Mouse (Mus musculus) MEL (cell line): ENCODE results near the gene Olfr476. TPM values are rescaled to one million over a fixed set of nuclear protein-coding genes. Genes with fewer than 3 reads are reported as not detected.
"Not testable (repeated sequence)": the region's sequence is repeated elsewhere in the genome, so short reads cannot be mapped to it uniquely, and the experiment has no call there.

Experiments
- DNase-seq: peaks from one replicate; pipeline ENCODE4 v3.0.0; 2011; ENCODE audit warnings: low read depth, low spot score
- H3K27ac ChIP-seq: 2 replicates; pipeline ENCODE4 v1.5.1; 2012; ENCODE audit warnings: low read depth, mild to moderate bottlenecking, control low read depth, low read length, moderate library complexity; ENCODE audit not compliant: control insufficient read depth
- H3K27me3 ChIP-seq, 2 experiments: fragments of 150-350 bp in 1 of 2; sonication (generic) in 1 of 2; 2 replicates each; pipeline ENCODE4 v1.6.1; 2012; ENCODE audit warnings: low read length in 2 of 2, mild to moderate bottlenecking in 2 of 2, improper control_type of control experiment in 1 of 2, moderate library complexity in 1 of 2; ENCODE audit not compliant: insufficient read depth in 2 of 2, control insufficient read depth in 1 of 2
- H3K36me3 ChIP-seq, 2 experiments: 2 replicates each; pipeline ENCODE4 v1.6.1; 2012 to 2014; ENCODE audit warnings: low read length in 2 of 2, improper control_type of control experiment in 1 of 2, inconsistent platforms in 1 of 2, mild to moderate bottlenecking in 1 of 2; ENCODE audit not compliant: insufficient read depth in 2 of 2, control insufficient read depth in 1 of 2
- H3K4me1 ChIP-seq, 2 experiments: fragments of 150-350 bp in 1 of 2; sonication (generic) in 1 of 2; 2 replicates each; pipeline ENCODE4 v1.6.1; 2012; ENCODE audit warnings: low read length in 2 of 2, improper control_type of control experiment in 1 of 2, mild to moderate bottlenecking in 1 of 2; ENCODE audit not compliant: insufficient read depth in 2 of 2, control insufficient read depth in 1 of 2
- H3K4me3 ChIP-seq, 2 experiments: fragments of 150-350 bp in 1 of 2; sonication (generic) in 1 of 2; 2 replicates each; pipeline ENCODE4 v1.5.1; 2012; ENCODE audit warnings: low read depth in 2 of 2, low read length in 2 of 2, mild to moderate bottlenecking in 2 of 2, moderate library complexity in 2 of 2, control low read depth in 1 of 2, improper control_type of control experiment in 1 of 2; ENCODE audit not compliant: control insufficient read depth in 1 of 2, insufficient read depth in 1 of 2
- H3K79me2 ChIP-seq: 2 replicates; pipeline ENCODE4 v1.6.1; 2012; ENCODE audit warnings: mild to moderate bottlenecking, low read length, moderate library complexity; ENCODE audit not compliant: control insufficient read depth, poor library complexity, insufficient read depth
- H3K9ac ChIP-seq: 2 replicates; pipeline ENCODE4 v1.6.1; 2012; ENCODE audit warnings: low read depth, mild to moderate bottlenecking, control low read depth, low read length, moderate library complexity; ENCODE audit not compliant: control insufficient read depth, poor library complexity, severe bottlenecking
- H3K9me3 ChIP-seq: fragments of 150-350 bp; sonication (generic); replicated peaks from 2 replicates; pipeline ENCODE4 v1.6.1; 2012; ENCODE audit warnings: mild to moderate bottlenecking, low read length, improper control_type of control experiment, moderate library complexity; ENCODE audit not compliant: insufficient read depth
- BHLHE40 ChIP-seq: IDR thresholded peaks from 2 replicates; pipeline ENCODE4 v1.6.1; 2012; ENCODE audit warnings: low read depth, mild to moderate bottlenecking, inconsistent platforms, low read length, improper control_type of control experiment, borderline replicate concordance
- CHD2 ChIP-seq: IDR thresholded peaks from 2 replicates; pipeline ENCODE4 v1.6.1; 2011; ENCODE audit warnings: low read length, improper control_type of control experiment
- CTCF ChIP-seq, 3 experiments: IDR thresholded peaks in 2 of 3; conservative IDR thresholded peaks in 1 of 3; 2 replicates each; pipeline ENCODE4 v1.5.1; 2011 to 2012; ENCODE audit warnings: low read length in 3 of 3, low read depth in 2 of 3, mild to moderate bottlenecking in 2 of 3, improper control_type of control experiment in 1 of 3, inconsistent platforms in 1 of 3, mixed read lengths in 1 of 3, moderate library complexity in 1 of 3; ENCODE audit not compliant: control insufficient read depth in 1 of 3, insufficient read depth in 1 of 3, poor library complexity in 1 of 3, severe bottlenecking in 1 of 3
- E2F4 ChIP-seq: IDR thresholded peaks from 2 replicates; pipeline ENCODE4 v1.6.1; 2011; ENCODE audit warnings: low read depth, low read length, improper control_type of control experiment, borderline replicate concordance
- ELF1 ChIP-seq: IDR thresholded peaks from 2 replicates; pipeline ENCODE4 v1.6.1; 2014; ENCODE audit warnings: low read depth, mild to moderate bottlenecking, inconsistent platforms, low read length, improper control_type of control experiment, moderate library complexity
- EP300 ChIP-seq, 2 experiments: IDR thresholded peaks; 2 replicates each; pipeline ENCODE4 v1.6.1; 2011; ENCODE audit warnings: improper control_type of control experiment in 2 of 2, low read length in 2 of 2, low read depth in 1 of 2, mild to moderate bottlenecking in 1 of 2
- GABPA ChIP-seq: IDR thresholded peaks from 2 replicates; pipeline ENCODE4 v1.6.1; 2012; ENCODE audit warnings: low read depth, mild to moderate bottlenecking, inconsistent platforms, low read length, improper control_type of control experiment, moderate library complexity
- GATA1 ChIP-seq: IDR thresholded peaks from 2 replicates; pipeline ENCODE4 v1.6.1; 2011; ENCODE audit warnings: low read depth, low read length, improper control_type of control experiment
- HCFC1 ChIP-seq: IDR thresholded peaks from 2 replicates; pipeline ENCODE4 v1.6.1; 2012; ENCODE audit warnings: low read depth, mild to moderate bottlenecking, inconsistent platforms, low read length, improper control_type of control experiment, moderate library complexity
- KAT2A ChIP-seq: conservative IDR thresholded peaks from 2 replicates; pipeline ENCODE4 v1.6.1; 2012; ENCODE audit warnings: low read depth, low read length, improper control_type of control experiment, inconsistent platforms
- MAFK ChIP-seq: IDR thresholded peaks from 2 replicates; pipeline ENCODE4 v1.6.1; 2011; ENCODE audit warnings: low read depth, mild to moderate bottlenecking, low read length, improper control_type of control experiment, borderline replicate concordance
- MAX ChIP-seq: IDR thresholded peaks from 2 replicates; pipeline ENCODE4 v1.6.1; 2011; ENCODE audit warnings: low read length, improper control_type of control experiment
- MAZ ChIP-seq: IDR thresholded peaks from 2 replicates; pipeline ENCODE4 v1.6.1; 2012; ENCODE audit warnings: low read depth, mild to moderate bottlenecking, inconsistent platforms, low read length, improper control_type of control experiment
- MEF2A ChIP-seq: IDR thresholded peaks from 2 replicates; pipeline ENCODE4 v1.6.1; 2014; ENCODE audit warnings: low read depth, mild to moderate bottlenecking, inconsistent platforms, low read length, improper control_type of control experiment; ENCODE audit not compliant: poor library complexity, insufficient replicate concordance, severe bottlenecking; ENCODE audit errors: extremely low read depth
- MYB ChIP-seq: IDR thresholded peaks from 2 replicates; pipeline ENCODE4 v1.6.1; 2011; ENCODE audit warnings: mild to moderate bottlenecking, low read depth, low read length, improper control_type of control experiment
- MYC ChIP-seq: IDR thresholded peaks from 2 replicates; pipeline ENCODE4 v1.6.1; 2011; ENCODE audit warnings: low read depth, mild to moderate bottlenecking, low read length, improper control_type of control experiment, moderate library complexity
- NELFE ChIP-seq: IDR thresholded peaks from 2 replicates; pipeline ENCODE4 v1.6.1; 2011; ENCODE audit warnings: low read depth, low read length, improper control_type of control experiment
- POLR2A ChIP-seq, 2 experiments: IDR thresholded peaks; 2 replicates each; pipeline ENCODE4 v1.6.1; 2011 to 2012; ENCODE audit warnings: low read length in 2 of 2, mild to moderate bottlenecking in 2 of 2, control low read depth in 1 of 2, improper control_type of control experiment in 1 of 2, low read depth in 1 of 2, moderate library complexity in 1 of 2; ENCODE audit not compliant: control insufficient read depth in 1 of 2, insufficient read depth in 1 of 2, poor library complexity in 1 of 2
- RCOR1 ChIP-seq: IDR thresholded peaks from 2 replicates; pipeline ENCODE4 v1.6.1; 2012; ENCODE audit warnings: low read depth, mild to moderate bottlenecking, inconsistent platforms, low read length, improper control_type of control experiment
- SMC3 ChIP-seq: IDR thresholded peaks from 2 replicates; pipeline ENCODE4 v1.6.1; 2011; ENCODE audit warnings: low read depth, low read length, improper control_type of control experiment
- UBTF ChIP-seq: IDR thresholded peaks from 2 replicates; pipeline ENCODE4 v1.6.1; 2012; ENCODE audit warnings: low read depth, mild to moderate bottlenecking, inconsistent platforms, low read length, improper control_type of control experiment, moderate library complexity, borderline replicate concordance; ENCODE audit not compliant: insufficient read depth
- USF1 ChIP-seq: IDR thresholded peaks from 2 replicates; pipeline ENCODE4 v1.6.1; 2014; ENCODE audit warnings: low read depth, mild to moderate bottlenecking, inconsistent platforms, low read length, improper control_type of control experiment, moderate library complexity
- ZC3H11A ChIP-seq: IDR thresholded peaks from 2 replicates; pipeline ENCODE4 v1.6.1; 2012; ENCODE audit warnings: low read depth, mild to moderate bottlenecking, inconsistent platforms, low read length, improper control_type of control experiment
- ZKSCAN1 ChIP-seq: IDR thresholded peaks from 2 replicates; pipeline ENCODE4 v1.6.1; 2012; ENCODE audit warnings: low read depth, mild to moderate bottlenecking, inconsistent platforms, low read length, improper control_type of control experiment, moderate library complexity
- ZNF384 ChIP-seq: IDR thresholded peaks from 2 replicates; pipeline ENCODE4 v1.6.1; 2012; ENCODE audit warnings: low read depth, mild to moderate bottlenecking, inconsistent platforms, low read length, improper control_type of control experiment
- polyA plus RNA-seq, 2 experiments: library from polyadenylated mRNA; stranded (reverse) in 1 of 2; unstranded in 1 of 2; fragments of >175 nt in 1 of 2; fragments of >200 nt in 1 of 2; gene quantifications; 2 replicates each; pipeline versions ENCODE4 v1.2.1 to v1.2.4; 2012; ENCODE audit warnings: low replicate concordance in 2 of 2, low read depth in 1 of 2; ENCODE audit not compliant: insufficient read length in 2 of 2, insufficient read depth in 1 of 2, missing spikeins in 1 of 2
- total RNA-seq: library from RNA; depleted of rRNA; stranded (reverse); fragments of 300-350 nt; gene quantifications from 2 replicates; pipeline ENCODE4 v1.2.3, GENCODE M21; 2012; rRNA removed

The Olfr476 gene
- total RNA-seq (not detected in 2 replicates), polyA plus RNA-seq (not detected)

DNA sequence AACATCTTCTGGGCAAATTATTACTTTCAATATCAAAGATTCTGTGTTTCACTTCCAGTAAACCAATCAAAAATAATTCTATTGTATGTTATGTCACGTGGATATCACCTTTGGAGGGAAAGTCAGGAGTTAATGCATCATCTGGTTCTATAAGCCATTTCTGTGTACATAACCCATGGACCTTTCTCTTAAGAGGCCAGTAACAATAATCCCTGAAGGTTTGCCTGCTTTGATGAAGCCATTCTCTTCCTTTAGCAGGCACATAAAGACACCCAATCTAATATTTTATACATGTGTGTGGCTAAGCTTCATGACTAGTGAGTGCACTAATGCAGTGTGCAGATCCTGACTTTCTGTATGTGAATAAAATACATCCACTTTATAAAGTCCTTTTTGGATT, at the start of gene Olfr476:
Gene Olfr476 (plus strand): TSS at position 301 of the 400 bp plus-strand sequence.
- Histone ChIP-seq H3K79me2 (no peaks in the 10 kb centered on the region), H3K4me1 (no peaks in the 10 kb centered on the region), H3K27me3 (no peaks in the 10 kb centered on the region), H3K4me3 (no peak within 1 kb of the TSS), H3K36me3 (no peaks in the 10 kb centered on the region), H3K27ac (no peak within 1 kb of the TSS), H3K9ac (no peak within 1 kb of the TSS), H3K9me3 (no peaks in the 10 kb centered on the region)
- TF ChIP-seq RCOR1 (no peak), ZKSCAN1 (no peak), MEF2A (no peak), BHLHE40 (no peak), ZNF384 (no peak), SMC3 (no peak), MYB (no peak), ZC3H11A (no peak), MAFK (no peak), USF1 (no peak), NELFE (no peak), UBTF (no peak), EP300 (IDR thresholded peaks at IDR 0.05; ENCODE audit: low read depth in 1 of 2, low read length in 2 of 2) (no peak), CHD2 (no peak), MYC (no peak)
- DNase-seq = no peak

GRCm38 (mm10) chr7:107930146-107930545, 34.5 kb upstream of the Olfr476 start, which contains the start of gene Olfr473:
Gene Olfr473 (plus strand): TSS chr7:107930446.
- Histone ChIP-seq H3K36me3 (no peaks in the 10 kb centered on the region), H3K4me3 (no peak within 1 kb of the TSS), H3K27ac (no peak within 1 kb of the TSS), H3K27me3 (no peaks in the 10 kb centered on the region), H3K9me3 (no peaks in the 10 kb centered on the region), H3K9ac (no peak within 1 kb of the TSS), H3K4me1 (no peaks in the 10 kb centered on the region), H3K79me2 (no peaks in the 10 kb centered on the region)
- no peak for DNase-seq
- no peak for TF ChIP-seq POLR2A (IDR thresholded peaks at IDR 0.05; ENCODE audit: control insufficient read depth in 1 of 2, insufficient read depth in 1 of 2, low read depth in 1 of 2, low read length in 2 of 2, poor library complexity in 1 of 2)
- no peak for TF ChIP-seq HCFC1
- TF ChIP-seq KAT2A = no peak
- no peak for TF ChIP-seq USF1
- TF ChIP-seq MAX = no peak
- TF ChIP-seq MYC = no peak
- TF ChIP-seq ELF1 = no peak
- no peak for TF ChIP-seq GABPA
- TF ChIP-seq CHD2 = no peak
- TF ChIP-seq GATA1 = no peak
- TF ChIP-seq UBTF = no peak
- TF ChIP-seq SMC3 = no peak
- TF ChIP-seq E2F4 = no peak
- no peak for TF ChIP-seq MAZ
- no peak for TF ChIP-seq CTCF (IDR thresholded peaks at IDR 0.05 in 2 of 3, conservative IDR thresholded peaks at IDR 0.05 in 1 of 3; ENCODE audit: control insufficient read depth in 1 of 3, insufficient read depth in 1 of 3, low read depth in 2 of 3, low read length in 3 of 3, poor library complexity in 1 of 3, severe bottlenecking in 1 of 3)
- no peak for TF ChIP-seq NELFE
- no peak for TF ChIP-seq EP300 (IDR thresholded peaks at IDR 0.05; ENCODE audit: low read depth in 1 of 2, low read length in 2 of 2)

- DNase-seq, H3K27ac ChIP-seq, H3K79me2 ChIP-seq, H3K27me3 ChIP-seq, H3K9me3 ChIP-seq, H3K9ac ChIP-seq, H3K36me3 ChIP-seq, H3K4me1 ChIP-seq, H3K4me3 ChIP-seq: not testable (repeated sequence)
Measured at GRCm38 (mm10) chr7:107952539-107952938, 12.1 kb upstream of the Olfr476 start.
